Mouse (Mus musculus) regulatory T cell (primary cell): ENCODE results near the gene Kcnh1.

Experiments
- in situ Hi-C: fragments of 300-600 bp; cut with MboI, MseI; formaldehyde crosslinking; loops from one replicate; pipeline ENCODE4 v1.15.1; 2025; ENCODE audit warnings: high pct_unique_total_duplicates

Gene Kcnh1

DNA sequence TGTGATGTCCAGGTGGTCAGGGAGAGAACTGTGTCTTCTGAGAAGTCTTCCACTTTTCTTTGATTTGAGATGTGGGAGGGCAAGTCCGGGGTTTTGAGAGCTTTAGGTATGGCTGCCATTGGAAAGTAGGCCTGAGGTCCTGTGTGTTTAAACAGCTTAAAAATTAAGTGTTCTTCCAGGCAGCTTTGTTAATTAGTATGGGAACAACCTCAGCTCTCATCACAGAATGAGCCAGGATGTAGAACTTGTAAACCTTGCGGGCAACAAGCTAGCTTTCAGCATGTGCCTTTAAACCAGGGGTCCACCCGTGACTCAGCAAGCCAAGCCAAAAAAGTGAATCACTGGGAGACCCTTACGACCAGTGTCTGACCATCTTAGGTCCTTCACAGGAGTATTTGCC lies 214.6 kb downstream of the Kcnh1 start:
- in situ Hi-C loops = no loop called here

DNA sequence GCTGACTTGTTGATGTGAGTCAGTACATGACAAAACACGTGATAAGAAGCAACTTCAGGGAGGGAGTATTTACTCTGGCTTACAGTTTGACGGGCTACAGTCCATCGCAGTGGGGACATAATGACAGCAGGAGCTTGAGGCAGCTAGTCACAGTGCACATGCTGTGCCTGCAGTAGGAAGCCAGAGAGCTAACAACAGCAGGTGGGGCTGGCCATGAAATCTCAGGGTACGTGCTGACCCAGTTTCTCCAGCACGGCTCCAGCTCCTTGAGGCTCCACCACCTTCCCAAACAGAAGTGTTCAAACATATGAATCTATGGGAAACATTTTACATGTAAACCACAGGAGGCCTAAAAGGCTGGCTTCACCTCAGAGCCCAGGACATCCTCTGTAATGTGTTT lies 216.0 kb downstream of the Kcnh1 start:
- in situ Hi-C loops = no loop called here

DNA sequence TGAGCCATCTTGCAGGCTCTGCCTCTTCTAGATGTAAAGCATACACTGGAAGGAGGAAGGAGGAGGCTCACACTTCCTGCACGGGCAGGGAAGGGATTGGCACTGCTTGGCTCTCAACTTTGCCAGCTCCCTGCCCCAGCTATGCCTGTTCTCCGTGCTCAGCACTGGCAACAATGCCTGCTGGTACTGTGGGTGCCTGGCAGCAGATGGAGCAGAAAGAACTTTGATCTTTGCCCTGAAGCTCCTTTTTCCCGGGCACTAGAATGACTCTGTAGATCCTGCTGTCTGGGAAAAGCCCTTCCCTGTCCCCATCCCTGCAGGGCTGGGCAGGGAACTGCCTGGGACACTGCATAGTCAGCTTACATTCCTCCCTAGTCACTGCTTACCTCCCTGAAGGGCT lies 225.2 kb downstream of the Kcnh1 start:
- in situ Hi-C loops = no loop called here

DNA sequence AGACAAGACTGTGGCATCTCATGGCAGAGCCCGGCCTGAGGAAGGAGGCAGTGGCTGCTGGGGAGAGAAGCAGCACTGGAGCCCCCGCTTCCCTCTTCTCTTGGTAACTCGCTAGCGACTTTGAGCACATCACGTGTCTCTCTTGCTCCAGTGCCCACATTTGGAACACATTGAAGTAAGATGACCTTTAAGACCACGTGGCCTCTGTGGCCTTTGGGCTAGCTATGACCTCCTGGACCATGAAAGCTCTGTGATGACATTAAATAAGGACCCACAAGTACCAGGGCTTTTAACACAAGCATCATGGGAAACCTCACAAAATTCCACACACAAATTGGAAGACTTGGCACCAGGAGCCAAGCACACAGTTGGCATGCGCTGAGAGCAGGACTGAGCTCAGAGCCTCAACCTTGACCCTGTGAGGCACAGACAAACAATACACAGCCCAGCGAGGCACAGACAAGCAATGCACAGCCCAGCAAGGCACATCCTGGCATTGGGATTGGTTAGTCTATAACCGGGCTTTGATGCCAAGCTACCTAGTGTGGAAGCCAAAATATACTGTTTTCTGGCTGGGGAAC lies 225.8 kb downstream of the Kcnh1 start:
- in situ Hi-C loops = no loop called here

DNA sequence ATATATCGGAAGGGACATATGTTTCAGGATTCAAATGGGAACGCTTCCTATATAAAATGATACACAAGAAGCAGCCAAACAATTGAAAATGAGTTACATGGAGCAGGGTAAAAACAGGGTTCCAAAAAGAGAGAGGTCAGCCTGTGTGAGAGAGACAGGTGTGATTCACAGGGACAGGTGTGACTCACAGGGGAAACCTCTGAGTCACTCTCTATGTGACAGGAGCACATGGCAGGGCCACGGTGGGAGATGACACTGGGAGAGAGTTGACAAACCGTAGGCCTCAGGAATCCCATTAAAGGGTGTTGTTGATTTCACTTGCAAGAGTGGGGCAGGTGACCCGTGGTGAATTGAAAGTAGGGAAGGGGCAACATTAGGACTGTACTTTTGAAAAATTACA lies 228.6 kb downstream of the Kcnh1 start:
- in situ Hi-C loops = no loop called here

DNA sequence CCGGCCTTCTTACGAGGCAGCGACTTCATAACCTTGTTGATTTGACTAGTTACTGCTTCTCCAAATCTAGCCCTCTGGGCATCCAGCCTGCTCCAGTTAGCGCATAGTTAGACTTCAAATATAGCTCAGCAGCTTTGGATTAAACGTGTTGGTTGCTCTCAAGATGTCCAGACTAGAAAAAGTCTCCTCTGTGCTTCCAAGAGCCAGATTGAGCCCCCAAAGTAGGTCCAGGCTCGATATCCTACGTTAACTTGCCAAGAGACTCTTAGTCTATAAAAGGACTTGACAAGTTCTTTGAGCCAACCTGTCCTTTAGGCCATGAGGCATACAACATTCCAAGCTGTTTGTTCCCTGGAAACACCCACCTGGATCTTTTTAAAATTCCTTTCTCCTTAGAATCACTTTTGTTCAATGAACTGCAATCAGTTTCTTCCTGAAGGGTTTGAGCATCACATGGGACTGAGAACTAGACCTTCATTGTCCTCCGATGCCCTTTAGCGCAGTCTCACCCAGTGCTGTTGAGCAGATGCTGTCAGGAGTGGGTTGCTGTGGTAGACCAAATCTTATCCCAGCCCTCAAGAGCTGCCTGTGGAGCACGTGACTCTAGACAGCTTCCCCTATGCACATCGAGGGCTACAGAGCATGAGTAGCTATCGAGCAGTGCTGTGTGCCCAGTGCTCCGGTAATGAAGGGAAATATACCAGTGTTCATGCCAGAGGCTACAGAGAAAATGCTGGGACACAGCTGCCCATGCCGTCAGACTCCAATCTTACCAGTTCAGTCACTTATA lies 231.0 kb downstream of the Kcnh1 start:
- in situ Hi-C loops = no loop called here

DNA sequence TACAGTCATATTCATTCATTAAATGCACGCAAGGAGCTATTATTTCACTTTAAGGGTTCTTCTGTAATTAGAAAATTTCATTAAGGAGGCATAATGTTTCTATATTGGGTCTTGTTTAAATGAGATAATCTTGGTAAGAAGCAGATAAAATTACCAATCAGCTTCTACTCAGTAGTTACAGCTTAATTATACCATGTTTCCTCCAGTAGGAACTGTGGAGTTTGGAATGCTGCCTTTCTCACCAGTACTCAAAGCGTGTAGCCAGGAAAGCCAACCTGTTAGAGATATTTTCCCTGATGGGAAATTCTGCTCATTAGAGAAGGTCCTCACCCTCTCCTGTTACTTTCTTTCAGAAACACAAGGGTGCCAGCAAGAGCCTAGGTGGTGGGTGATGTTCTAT lies 240.8 kb downstream of the Kcnh1 start:
- in situ Hi-C loops = no loop called here

DNA sequence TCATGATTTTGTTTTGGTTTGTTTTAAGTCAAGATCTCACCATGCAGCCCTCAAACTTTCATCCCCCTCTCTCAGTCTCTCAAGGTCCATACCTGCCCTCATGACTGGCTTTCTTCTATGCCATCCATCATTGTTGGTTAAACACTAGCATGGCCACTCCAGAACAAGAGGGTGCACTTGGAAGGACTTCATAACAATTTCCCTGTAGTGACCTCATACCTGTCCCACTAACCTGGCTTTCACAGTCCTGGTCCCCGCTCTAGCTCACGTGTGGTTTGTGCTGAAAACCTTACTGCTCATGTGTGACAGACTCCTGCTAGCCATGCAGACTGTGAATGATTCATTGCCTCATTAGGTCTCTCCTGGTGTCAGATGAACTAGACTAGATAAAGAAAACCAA lies 244.9 kb downstream of the Kcnh1 start:
- in situ Hi-C loops = no loop called here

DNA sequence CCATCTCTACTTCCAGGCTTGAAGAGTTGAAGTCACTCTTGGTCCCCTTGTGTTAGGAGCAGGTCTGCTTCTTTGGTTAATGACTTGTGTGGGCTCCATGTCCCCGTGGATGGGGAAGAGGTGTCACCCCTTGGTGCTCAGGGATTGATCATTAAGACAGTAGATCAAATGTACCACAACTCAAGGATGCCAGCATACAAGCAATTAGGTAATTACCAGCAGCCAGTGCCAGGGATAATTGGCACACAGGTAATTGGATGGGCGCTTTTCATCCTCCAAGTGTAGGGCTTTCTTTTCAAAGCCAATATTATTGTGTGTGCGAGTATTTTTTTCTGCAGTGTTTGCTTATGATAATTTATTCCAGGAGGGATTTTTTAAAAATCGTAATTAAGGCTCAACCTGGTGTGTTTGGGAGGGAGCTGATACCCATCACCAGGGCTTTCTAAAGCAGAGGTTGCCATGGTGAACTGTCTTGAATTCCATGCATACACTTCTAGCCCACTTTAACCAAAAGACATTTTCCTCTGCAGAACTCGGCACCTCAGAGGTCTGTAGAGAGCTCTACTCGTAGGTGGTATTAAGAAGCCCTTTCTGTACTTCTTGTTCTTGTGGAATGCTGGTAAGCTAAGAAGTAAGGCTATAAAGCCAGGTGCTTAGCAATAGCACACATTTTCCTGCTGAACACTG lies 248.7 kb downstream of the Kcnh1 start:
- in situ Hi-C loops = no loop called here

DNA sequence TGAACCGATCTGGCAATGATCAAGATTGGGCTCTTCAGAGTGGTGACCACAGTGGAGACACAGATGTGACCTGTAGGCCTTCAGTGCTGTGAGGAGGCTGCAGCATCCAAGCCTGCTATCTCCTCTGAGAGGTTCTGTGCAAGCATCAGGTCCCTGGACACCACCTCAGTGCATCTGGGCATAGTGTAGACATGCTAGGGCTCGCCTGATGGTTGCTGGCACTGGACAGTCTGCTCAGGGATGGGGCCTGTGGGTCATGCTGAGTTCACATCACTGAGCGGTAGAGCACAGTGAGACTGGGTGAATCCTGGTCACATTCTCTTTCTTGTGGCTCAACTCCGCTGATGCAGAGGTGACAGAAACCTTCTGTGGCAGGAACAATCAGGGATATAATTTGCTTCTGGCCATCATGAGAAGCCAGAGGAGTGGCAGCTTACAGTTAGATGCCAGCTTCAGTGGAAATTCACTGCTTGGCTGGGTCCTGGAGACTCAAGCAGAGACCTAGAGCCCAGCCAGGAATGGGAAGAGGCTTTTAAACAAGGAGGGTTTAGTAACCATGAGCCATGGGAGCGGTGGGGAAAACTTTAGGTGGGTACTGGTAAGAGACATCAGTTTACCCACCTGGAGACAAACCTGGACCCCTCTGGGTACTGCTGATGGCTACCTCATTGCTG lies 252.3 kb downstream of the Kcnh1 start:
- in situ Hi-C loops = no loop called here

DNA sequence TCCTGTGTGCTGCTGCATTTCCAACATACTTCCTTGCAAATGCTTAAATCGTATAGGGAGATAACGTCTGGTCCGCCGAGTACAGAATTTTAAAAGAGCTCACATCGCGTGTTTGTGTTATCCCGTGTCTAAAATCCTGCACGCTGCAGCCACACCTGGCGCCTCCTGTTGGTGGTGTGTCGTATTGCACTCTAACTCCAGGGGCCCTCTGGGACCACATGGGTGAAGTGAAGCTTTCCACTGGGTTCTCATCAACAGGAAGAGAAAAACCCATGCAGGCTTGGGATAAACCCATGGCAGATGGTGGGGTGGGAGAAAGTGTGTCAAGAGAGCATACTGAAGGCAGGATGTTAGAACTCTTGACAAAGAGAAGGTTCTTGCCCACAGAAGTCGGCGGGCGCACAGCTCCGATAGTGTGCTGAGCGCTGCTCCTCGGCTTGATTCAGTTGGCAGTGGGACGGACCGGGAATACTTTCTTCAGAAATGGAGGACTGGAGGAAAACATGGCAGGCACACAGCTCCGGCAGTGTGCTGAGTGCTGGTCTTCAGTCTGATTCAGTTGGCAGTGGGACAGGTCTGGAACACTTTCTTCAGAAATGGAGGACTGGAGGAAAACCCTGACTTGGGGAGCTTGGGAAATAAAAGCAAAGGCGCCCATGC lies 253.6 kb downstream of the Kcnh1 start:
- in situ Hi-C loops = no loop called here

DNA sequence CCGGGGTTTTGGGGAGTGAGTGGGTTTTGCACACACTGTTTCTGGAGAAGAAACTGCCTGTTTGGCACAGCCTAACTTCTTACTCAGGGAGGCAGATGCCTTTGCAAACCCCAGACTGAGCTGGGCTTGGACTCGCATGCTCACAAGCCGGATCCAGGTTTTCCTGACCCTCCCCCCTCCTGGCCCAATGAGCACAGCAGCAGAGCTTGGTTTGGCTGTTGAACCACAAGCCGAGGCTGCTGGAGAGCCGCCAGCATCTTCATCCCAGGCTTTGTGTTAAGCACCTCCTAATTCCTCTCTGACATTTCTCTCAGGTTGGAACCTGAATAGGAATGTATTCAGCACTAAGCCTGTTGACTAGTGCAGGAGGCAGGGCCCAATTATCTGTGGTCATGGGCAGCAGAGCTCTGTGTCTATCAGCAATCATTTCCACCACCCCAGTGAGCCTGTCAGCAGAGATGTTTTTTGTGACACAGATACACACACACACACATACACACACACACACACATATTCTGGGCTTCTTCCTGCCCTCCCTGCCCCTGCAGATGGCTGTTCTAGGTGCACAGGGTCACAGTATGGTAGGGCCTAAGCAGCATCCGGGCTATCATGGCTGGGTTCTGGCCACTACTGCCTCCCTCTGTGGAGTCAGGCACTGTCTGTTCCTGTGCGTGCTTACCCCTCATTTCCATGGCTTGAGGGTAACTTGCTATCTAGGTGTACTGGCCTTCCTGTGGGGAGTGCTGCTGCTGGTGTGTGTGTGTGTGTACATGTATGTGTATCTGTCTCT lies 254.3 kb downstream of the Kcnh1 start:
- in situ Hi-C loops = no loop called here

DNA sequence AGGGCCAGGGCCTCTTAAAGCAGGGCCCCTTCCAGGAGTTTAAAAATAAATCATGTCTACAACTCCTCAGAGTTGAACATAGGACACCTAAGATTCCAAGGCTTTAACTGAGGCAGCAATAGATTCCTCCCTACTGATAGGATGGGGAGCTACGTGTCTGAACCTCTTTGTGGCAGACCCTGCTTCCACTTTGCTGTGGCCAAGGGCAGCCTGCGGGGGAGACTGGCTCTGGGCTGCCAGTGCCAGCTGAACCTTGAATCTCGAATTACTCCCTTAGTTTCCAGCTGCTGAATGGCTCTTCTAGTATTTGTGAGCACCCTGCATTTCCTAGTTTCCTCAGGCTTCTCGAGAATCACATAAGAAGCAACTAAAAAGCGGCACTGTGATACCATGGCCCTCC lies 255.6 kb downstream of the Kcnh1 start:
- in situ Hi-C loops = no loop called here

DNA sequence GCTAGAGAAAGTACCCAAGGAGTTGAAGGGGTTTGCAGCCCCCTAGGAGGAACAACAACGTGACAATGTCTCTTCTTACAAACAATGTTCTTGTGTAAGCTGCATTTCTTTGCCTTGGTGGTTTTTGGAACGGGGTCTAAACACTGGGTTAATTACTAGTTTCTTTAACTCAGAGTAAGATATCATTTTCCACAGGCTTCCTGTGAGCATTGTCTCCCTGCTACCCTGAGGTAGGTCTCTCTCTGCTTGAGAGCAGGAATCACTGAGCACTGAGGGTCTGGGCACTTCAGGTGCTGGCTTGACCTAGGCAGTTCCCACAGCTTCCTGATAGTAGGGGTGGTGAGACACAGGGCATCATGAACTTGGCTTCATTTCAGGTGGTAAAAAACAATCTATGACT lies 257.1 kb downstream of the Kcnh1 start:
- in situ Hi-C loops = no loop called here

DNA sequence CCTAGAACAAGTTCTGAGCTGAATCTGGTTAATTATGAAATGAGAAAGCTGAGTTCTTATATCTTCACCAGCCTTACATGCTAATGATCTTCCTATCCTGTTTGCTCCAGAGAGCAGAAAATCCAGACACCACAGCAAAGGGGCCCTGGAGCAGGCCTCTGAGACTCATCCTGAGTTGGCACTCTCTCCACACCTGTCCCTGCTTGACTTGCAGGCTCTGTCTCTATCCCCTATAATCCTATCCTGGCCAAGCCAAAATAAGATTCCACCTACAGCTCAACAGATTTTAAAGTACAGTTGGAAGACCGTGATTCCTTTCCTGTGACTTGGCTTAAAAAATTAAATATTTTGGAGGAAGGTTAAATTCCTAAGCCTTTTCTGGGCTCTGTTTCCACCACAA lies 257.9 kb downstream of the Kcnh1 start:
- in situ Hi-C loops = no loop called here

DNA sequence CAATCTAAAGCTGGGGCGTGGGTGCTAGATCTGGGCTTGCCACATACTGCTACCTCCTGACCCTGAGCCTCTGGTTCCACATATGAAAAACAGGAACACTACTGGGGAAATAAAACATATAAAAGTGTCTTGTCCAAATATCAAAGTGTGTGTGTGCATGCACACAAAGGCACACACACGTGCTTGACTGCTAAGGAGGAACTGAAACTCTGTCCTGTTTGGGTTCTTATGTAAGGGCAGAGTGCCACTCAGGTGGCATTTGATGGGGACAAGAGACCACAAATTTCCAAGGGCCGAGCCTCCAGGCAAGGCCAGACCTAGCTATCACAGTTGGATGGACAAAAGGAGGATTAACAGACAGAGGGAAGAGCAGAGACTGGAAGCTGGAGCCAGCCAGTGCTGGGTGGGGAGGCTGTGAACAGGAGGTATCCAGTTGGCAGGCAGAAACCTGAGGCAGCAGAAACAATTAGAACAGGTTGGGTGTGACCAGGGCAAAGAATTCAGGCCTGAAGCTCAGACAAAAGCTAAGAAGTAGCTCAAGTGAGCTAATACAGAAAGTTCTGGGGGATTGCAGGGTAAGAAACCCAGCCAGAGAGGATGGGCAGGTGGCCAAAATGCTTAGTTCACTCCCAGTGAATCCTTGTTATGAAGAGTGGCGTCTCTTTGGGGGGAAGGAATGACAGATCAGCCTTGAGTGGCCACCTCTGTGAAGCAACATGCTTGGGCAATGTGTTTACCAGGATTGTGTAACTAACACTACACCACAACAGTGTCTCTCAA lies 259.2 kb downstream of the Kcnh1 start:
- in situ Hi-C loops = no loop called here

DNA sequence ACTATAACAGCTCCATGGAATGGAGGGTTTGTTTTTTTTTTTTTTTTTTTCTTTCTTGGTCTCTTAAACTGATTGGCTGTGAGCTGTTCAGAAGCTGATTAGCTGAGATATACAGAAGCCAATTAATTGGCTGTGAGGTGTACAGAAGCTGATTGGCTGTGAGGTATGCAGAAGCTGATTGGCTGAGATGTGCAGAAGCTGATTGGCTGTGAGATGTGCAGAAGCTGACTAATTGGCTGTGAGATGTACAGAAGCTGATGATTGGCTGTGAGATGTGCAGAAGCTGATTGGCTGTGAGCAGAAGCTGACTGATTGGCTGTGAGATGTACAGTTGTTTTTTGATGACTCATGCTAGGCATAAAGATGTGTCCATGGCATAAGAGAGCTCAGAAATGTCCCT lies 259.9 kb downstream of the Kcnh1 start:
- in situ Hi-C loops = no loop called here

DNA sequence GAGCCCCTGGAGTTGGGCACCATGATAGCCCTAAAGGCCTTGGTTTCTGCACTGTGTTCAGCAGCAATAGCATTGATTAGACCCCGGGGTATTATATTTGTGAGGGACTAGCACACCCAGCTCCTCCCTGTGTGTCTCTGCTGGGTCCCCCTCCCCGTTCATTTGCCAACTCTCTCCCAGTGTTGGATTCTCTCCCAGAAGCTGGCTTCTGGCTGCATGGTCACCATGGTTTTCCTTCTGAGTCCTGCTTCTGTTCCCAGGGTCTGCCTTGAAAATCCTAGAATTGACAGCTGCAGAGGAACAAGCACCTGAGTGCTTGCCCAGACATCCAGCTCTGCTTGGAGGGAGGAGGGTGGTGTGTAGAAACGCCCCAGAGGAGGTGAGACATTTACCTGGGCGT lies 261.1 kb downstream of the Kcnh1 start:
- in situ Hi-C loops = no loop called here

DNA sequence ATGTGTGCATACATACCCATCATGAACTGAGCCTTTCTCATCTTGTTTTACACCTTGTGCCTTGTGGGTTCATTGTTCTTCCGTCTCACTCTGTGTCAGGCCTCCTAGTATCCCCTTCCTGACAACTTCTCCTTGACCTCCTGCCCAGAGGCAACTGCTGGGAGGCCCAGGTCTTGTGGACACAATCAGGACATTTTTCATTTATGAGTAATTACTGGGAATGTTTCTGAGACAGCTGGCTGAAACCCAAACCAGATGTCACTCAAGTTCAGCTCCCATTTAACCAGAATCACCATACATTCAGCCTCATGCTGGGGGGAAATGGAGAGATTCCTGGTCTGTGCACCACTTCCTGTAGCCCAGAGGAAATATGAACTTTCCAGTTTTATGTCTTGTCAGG lies 263.9 kb downstream of the Kcnh1 start:
- in situ Hi-C loops = no loop called here

DNA sequence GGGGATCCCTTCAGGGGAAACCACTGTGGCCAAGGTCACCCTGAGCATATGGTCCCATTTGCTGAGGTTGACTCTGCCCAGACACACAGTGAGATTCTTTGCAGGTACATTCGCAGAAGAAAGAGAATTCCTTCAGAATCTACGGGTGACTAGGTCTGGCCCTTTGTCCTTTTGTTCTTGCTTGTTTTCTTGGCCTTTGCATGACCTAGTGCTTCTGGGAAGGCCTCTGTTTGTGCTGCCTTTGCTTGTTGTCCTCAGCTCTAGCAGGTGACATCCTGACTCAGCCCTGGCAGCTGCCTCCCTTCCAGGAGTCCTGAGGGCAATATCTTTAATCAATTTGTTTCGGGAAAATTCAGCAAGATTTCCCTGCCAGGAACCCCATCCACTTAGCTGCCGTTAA lies 264.4 kb downstream of the Kcnh1 start:
- in situ Hi-C loops = no loop called here
